Mouse (Mus musculus) cerebellum, postnatal 36 days (tissue): ENCODE measurements around the gene Tcea3.
A peak's percentile ranks its signal among the peaks of the same experiment; 100 is the strongest.

ENCODE experiments used
- DNase-seq, 2 experiments: peaks; one replicate each; pipeline ENCODE4 v3.0.0; 2021 to 2022; ENCODE audit warnings: mixed read lengths in 2 of 2

Gene Tcea3

GRCm38 (mm10) chr4:136247729-136248463 is at the start of gene Tcea3:
Tcea3 (plus strand) TSS chr4:136247729.
- DNase-seq, result no peak

DNA sequence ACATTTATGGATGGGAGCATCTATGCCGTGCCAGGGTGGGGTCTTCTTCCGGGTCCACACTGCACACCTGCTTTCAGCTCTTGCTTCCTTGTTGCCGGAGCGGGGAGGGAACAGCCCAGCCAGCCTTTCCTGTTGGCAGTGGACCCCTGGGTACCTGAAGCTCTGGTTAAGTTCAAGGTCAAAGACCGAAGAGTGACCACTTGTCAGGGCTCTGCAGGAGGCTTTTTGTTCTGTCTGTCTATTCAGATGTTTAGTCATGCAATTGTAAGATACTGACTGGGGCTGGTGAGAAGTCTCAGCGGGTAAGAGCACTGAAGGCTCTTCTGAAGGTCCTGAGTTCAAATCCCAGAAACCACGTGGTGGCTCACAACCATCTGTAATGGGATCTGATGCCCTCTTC is 48.7 kb upstream of the Tcea3 start:
- no peak for DNase-seq

GRCm38 (mm10) chr4:136199562-136200292 is 47.8 kb upstream of the Tcea3 start:
- DNase-seq, result peak; percentile 37 to 40

GRCm38 (mm10) chr4:136202509-136202908 is 45.0 kb upstream of the Tcea3 start:
- DNase-seq, result peak; percentile 25 to 37

DNA sequence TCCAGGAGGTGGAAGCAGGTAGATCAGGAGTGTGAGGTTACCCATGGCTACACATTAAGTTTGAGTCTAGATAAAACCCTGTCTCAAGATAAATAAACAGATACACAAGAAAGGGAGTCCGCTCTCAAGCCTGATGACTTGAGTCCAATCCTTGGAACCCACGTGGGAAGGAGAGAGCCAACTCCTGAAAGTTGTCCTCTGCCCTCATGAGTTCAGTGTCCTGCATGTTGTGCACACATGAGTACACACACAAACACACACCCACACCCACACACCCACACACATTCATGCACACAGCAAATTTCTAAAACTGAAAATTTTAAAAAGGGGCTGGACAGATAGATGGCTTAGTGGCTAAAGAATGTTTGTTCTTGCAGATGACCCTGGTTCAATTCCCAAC is 42.8 kb upstream of the Tcea3 start:
- DNase-seq, result no peak

GRCm38 (mm10) chr4:136206033-136206893 is 41.3 kb upstream of the Tcea3 start, which contains the start of gene Asap3:
Asap3 (plus strand) TSS chr4:136206365.
- peak; percentile 60 to 71 for DNase-seq

DNA sequence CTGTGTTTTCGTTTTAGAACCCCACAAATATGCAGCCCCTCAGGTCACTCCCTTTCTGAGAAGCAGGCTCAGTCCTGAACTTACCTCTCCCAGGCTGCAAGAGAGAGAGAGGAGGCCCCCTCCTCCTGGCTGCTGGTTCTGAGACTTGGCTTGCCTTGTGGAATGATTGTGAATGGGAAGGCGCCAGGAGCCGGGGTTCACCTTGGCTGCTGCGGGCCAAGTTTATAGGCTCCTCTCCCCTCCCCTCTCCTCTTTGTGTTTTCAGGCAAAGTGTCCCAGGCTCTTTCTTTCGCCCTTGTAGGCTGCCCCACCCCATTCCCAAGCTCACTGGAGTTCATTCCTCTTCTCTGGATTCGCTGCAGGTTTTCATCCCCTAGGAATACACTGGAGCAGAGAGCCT is 40.6 kb upstream of the Tcea3 start:
- DNase-seq, result no peak

GRCm38 (mm10) chr4:136210931-136211330 is 36.6 kb upstream of the Tcea3 start:
- DNase-seq, result no peak

DNA sequence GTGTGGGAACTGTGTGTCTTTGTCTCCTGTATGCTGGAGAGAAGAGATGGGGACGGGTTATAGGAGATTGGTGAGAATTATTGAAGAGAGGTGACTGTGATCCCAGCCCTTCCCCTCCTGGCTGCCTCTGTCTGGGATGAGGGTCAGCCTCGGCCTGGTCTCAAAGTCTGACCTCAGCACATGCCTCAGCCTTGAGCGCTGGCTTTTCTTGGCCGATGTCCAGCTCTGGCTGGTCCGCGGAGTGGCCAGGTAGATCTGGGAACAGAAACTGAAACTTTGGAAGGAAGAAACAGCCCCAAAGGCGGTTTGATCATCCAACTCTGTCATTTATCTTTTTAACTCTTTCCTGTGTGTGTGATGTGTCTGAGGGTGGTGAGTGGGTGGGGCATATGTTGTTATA is 33.9 kb upstream of the Tcea3 start:
- DNase-seq, result no peak

DNA sequence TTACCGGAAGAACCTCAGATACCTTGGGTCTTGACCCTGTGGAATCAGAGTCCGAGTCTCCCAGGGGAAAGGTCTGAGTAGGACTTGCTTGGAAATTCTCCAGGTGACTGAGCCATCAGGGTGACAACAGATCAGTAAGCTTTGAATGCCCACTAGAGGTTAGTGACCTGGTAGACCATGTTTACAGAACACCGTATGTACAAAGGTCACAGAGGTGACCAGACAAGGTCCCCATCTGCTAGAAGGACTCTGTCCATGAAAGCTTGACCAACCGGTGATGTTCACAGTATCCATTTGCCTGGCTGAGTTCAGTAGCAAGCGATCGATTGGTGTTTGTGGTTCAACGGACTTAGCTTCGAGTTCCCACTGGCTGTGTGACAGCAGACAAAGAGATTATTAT is 32.7 kb upstream of the Tcea3 start:
- DNase-seq, result no peak

DNA sequence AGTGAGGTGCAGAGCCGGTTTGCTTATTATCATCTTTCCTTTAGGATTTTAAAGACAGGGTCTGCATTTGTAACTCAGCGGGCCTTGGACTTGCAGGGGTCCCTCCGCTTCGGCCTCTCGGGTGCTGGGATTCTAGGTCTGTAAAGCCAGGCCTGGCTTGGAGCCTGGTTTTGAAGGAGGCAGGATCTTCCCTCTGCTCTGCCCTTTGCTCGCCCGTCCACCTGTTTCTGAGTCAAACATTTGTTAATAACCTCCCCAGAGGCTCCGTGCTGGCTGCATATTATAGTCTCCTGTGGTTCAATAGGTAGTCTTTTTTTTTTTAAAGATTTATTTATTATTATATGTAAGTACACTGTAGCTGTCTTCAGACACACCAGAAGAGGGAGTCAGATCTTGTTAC is 32.0 kb upstream of the Tcea3 start:
- no peak for DNase-seq

DNA sequence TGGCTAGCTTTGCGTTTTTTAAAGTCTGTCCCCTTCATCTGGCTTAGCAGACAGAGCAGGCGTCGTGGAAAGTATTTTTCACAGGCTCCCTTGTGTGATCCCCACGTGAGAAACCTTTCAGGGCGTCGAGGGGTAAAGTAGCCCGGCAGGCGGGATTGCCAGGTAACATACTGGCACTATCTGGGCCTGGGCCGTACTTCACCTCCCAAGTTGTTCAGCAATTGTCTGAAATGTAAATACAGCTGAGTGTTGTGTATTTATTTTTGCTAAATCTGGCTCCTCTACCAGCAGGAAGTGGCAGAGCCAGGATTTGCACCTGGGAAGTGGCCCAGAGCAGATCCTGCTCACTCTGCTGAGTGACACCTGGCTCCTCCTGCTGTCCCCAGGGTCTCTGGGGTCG is 30.5 kb upstream of the Tcea3 start:
- DNase-seq, result no peak

- peak in 1 of 2 experiments; percentile 24 for DNase-seq
Observed at GRCm38 (mm10) chr4:136218595-136219214, 28.8 kb upstream of the Tcea3 start.

GRCm38 (mm10) chr4:136220133-136220775 is 27.3 kb upstream of the Tcea3 start:
- DNase-seq, result no peak

DNA sequence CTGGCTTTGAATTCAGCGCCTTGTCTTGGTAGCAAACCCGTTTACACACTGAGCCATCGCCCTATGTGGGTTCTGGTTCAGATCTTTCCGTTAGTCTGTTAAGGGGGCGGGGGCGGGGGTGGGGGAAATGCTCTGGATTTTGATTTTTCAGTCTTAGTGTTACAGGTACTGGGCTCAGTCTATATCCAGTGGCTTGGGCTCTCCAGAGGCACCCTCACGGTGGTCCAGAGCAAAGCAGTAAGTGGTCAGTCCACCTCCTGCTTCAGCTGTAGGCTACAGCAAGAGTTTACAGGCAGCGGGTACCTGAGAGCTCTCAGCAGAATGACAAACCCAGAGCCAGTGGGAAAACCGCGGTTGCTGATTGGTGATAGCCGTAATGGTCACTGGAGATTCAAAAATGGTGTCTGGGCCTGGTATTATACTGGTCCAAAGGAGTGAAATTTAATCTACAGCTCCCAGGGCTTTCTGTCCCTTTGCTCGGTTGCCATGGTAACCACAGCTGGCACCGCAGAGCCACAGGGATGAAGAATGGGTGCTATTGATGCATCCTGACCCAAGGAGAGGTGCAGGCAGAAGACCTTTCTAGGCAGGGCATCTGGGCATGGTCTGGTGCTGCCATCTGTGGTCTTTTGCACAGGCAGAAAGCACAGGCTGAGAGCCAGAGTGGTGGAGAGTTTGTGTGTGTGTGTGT is 23.8 kb upstream of the Tcea3 start:
- DNase-seq, result no peak

DNA sequence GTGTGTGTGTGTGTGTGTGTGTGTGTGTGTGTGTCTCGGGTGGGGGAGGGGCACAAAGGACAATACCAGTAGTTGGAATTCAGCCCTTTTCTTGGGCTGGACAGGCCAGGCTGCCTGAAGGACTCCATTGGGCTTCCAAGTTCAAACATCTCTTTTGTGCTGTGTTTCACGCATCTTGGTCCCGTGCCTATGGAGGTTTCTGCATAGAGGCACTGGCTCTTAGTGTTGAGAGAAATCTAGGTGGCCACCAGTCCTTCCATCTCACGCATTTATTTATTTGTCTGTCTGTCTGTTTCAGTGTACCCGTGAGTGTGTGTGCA is 23.3 kb upstream of the Tcea3 start:
- DNase-seq, result no peak

DNA sequence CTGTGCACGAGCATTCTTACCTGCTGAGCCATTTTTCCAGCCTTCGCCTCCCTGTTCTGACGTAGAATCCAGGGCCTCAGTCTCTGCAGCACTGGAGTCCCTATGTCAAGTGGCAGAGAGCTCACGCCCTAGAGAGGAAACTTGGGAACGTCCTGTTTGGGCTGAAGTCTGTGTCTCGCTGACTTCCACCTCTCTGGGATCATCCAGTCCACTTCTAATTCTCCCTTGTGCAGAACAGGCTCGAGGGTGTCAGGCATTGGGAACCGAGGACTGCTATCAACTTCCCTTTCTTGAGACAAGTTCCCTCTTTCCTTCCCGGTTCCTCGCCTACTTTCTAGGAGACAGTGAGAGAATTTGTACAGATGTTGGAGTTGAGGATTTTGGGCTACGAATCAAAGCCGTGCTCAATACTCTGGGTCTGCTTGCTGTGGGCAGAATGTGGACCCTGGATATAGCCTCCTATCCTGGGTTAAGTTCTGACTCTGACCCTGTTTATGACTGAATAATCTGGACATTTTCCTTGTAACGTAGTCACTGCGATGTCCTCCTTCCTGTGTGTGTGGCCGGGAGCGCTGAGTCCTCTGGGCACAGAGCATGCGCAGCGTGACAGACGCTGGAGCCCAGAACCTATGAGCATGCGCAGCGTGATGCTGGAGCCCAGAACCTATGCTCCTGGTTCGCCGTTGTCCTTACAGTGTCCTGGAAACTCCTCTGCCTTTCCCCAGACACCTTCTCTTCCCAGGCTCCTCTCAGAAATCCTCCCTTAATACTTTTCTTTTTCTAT is 22.7 kb upstream of the Tcea3 start:
- DNase-seq, result no peak

DNA sequence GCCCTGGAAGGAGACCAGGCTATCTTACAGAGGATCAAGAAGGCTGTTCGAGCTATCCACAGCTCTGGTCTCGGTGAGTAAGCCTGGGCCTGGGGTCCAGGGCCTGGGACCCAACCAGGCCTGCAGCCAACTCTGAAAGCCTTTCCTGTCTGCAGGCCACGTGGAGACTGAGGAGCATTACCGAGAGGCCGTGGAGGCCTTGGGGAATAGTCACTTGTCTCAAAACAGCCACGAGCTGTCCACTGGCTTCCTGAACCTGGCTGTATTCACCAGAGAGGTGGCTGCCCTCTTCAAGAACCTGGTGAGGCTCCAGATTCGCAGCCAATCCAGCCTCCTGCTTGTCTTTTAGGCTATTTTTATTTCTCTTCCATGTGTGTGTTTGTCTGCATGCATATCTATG is 20.1 kb upstream of the Tcea3 start:
- no peak for DNase-seq

DNA sequence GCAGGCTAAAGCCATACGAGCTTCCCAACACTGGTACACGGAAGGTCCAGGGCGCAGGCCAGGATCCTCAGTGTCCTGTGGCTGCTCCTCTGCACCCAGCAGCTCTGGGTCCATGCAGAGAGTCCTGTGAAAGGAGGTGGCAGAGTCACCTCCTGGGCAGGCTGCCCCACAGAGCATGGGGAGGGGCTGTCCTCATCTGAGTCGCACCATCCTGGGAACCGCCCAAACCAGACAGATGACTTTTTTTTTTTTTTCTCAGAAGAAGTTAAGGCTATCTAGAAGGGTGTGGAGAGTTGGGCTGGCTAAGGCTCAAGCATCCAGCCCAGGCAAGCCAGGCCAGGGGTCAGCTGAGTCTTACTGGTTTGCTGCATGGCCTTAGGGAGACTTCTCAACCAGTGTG is 18.9 kb upstream of the Tcea3 start:
- no peak for DNase-seq

- DNase-seq, result no peak
Observed at GRCm38 (mm10) chr4:136238669-136239068, 8.9 kb upstream of the Tcea3 start.

GRCm38 (mm10) chr4:136239111-136239510 is 8.4 kb upstream of the Tcea3 start:
- no peak for DNase-seq
